Mouse (Mus musculus) adrenal gland, adult 10 weeks (tissue): Measurements from ENCODE around the gene Cop1. TPM values are rescaled to one million over a fixed set of nuclear protein-coding genes. Genes with fewer than 3 reads are reported as not detected.

ENCODE experiments used
- polyA plus RNA-seq: library from polyadenylated mRNA; stranded (reverse); fragments of 350-450 nt; fragmentation: Illumina TruSeq; extraction: RNeasy Lipid Tissue Mini Kit (QIAGEN cat#74804); gene quantifications from one replicate; pipeline ENCODE4 v1.2.3, GENCODE M21; 2014; ENCODE audit warnings: low read depth, low replicate concordance

Cop1 gene
- polyA plus RNA-seq = 587 TPM

GRCm38 (mm10) chr1:159231781-159232571, at the start of gene Cop1:
Gene Cop1 (plus strand): TSS chr1:159232320.

